Comparison of ENCODE assay signal across 12 mouse cellular contexts in the genomic region with DNA sequence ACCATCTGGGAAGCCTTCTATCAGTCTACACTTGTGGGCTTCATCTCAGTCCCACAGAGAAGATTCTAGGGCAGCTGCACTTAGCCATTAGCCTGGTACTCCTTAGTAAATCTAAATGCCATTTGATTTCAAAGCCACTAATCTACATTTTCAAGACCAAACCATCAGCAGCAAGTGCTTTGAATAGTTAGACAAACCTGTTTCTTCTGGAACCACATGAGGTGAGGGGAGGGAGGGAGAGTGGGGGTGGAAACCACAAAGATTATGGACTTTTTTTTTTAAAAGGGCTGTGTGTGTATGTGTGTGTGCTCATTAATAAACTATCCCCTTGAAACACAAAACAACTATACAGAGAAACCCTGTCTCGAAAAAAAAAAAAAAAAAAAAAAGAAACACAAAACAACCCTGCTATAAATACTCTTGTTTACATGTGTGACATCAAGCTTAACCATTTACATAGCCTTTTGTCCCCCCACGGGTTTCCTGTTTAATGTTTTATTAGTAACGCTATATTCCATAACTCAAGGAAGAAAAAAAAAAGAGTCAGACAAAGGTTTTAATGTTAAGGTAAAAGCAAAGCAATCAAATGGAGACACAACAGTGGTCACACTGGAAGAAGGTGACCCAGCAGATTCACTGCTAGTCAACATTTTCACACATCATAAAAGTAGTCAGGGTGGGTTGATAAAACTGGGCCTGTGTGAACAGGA. TPM values are rescaled to one million over a fixed set of nuclear protein-coding genes. Genes with fewer than 3 reads are reported as not detected.
DNase-seq lines count a peak whose midpoint lies in the region; ATAC-seq lines count a peak whose summit lies in the region.
"Had no signal": no experiment of that assay in that cellular context is flagged by ENCODE, and none has a peak within 500 bp of the region (broad histone marks: within the 10 kb centered on the region; RNA-seq: fewer than 3 reads in every experiment).

No protein-coding gene starts in this region.

- DNase-seq in embryonic facial prominence, embryonic 10.5 days (ENCODE audit: low spot score): no peak
- DNase-seq in lung, postnatal 36 days: no peak
- peak; percentile 84 for DNase-seq in induced T-regulatory cell, adult 2 months (ENCODE audit: low read depth)
- DNase-seq in midbrain, embryonic 10.5 days (ENCODE audit: low spot score): no peak
- no peak for DNase-seq in urinary bladder, postnatal 4 days (ENCODE audit: low spot score in 2 of 2)
- DNase-seq: embryo, embryonic 11 days; layer of hippocampus, postnatal 36 days had no signal

- peaks cover 27% of the 10 kb centered on the region for H3K36me3 ChIP-seq in embryonic facial prominence, embryonic 13.5 days
- peaks cover 32% of the 10 kb centered on the region for H3K36me3 ChIP-seq in embryonic facial prominence, embryonic 10.5 days (replicated peaks)
- H3K36me3 ChIP-seq in lung, embryonic 16.5 days (ENCODE audit: control insufficient read depth, insufficient read depth, low read length): peaks cover 17% of the 10 kb centered on the region
- H3K36me3 ChIP-seq in stomach, embryonic 15.5 days: peaks cover 17% of the 10 kb centered on the region; the same call in 1 of the 2 replicates
- peaks cover 21% of the 10 kb centered on the region for H3K36me3 ChIP-seq in midbrain, embryonic 10.5 days

- H3K9ac ChIP-seq in embryonic facial prominence, embryonic 13.5 days: no peak overlapping the region
- H3K9ac ChIP-seq in lung, embryonic 16.5 days (ENCODE audit: low read length): no peak overlapping the region
- no peak overlapping the region for H3K9ac ChIP-seq in stomach, embryonic 15.5 days
- H3K9ac ChIP-seq: heart, embryonic 15.5 days; neural tube, embryonic 12.5 days had no signal

- ATAC-seq in embryonic facial prominence, embryonic 13.5 days (ENCODE audit: insufficient number of reproducible peaks, insufficient read depth, low FRiP score, low TSS enrichment, low read depth): no peak
- 0 out of 2 replicates have a peak, but pooled peaks have one; percentile 8 for ATAC-seq in lung, embryonic 16.5 days (ENCODE audit: low read depth)
- no peak for ATAC-seq in stomach, embryonic 15.5 days (ENCODE audit: insufficient read depth, low FRiP score, low read depth)

- H3K4me1 ChIP-seq in embryonic facial prominence, embryonic 13.5 days: peaks cover 19% of the 10 kb centered on the region
- peaks cover 6% of the 10 kb centered on the region; the same call in 1 of the 2 replicates for H3K4me1 ChIP-seq in embryonic facial prominence, embryonic 10.5 days
- peaks cover 30% of the 10 kb centered on the region for H3K4me1 ChIP-seq in lung, embryonic 16.5 days (replicated peaks; ENCODE audit: control insufficient read depth, insufficient read depth, low read length)
- H3K4me1 ChIP-seq in stomach, embryonic 15.5 days: peaks cover 11% of the 10 kb centered on the region; the same call in 1 of the 2 replicates
- H3K4me1 ChIP-seq in midbrain, embryonic 10.5 days: peaks cover 5% of the 10 kb centered on the region; the same call in 1 of the 2 replicates
- H3K4me1 ChIP-seq: heart, embryonic 15.5 days; neural tube, embryonic 12.5 days had no signal

- no peak overlapping the region for H3K4me3 ChIP-seq in embryonic facial prominence, embryonic 13.5 days
- H3K4me3 ChIP-seq in embryonic facial prominence, embryonic 10.5 days: no peak overlapping the region
- no peak overlapping the region for H3K4me3 ChIP-seq in lung, embryonic 16.5 days (ENCODE audit: low read length)
- no peak overlapping the region for H3K4me3 ChIP-seq in stomach, embryonic 15.5 days (replicated peaks)
- no peak overlapping the region for H3K4me3 ChIP-seq in midbrain, embryonic 10.5 days
- H3K4me3 ChIP-seq: heart, embryonic 15.5 days; neural tube, embryonic 12.5 days had no signal

- no peaks in the 10 kb centered on the region for H3K27me3 ChIP-seq in embryonic facial prominence, embryonic 13.5 days
- H3K27me3 ChIP-seq in embryonic facial prominence, embryonic 10.5 days (replicated peaks; ENCODE audit: low read depth, poor library complexity, severe bottlenecking): no peaks in the 10 kb centered on the region
- no peaks in the 10 kb centered on the region for H3K27me3 ChIP-seq in lung, embryonic 16.5 days (ENCODE audit: control insufficient read depth, insufficient read depth, low read depth, low read length)
- no peaks in the 10 kb centered on the region for H3K27me3 ChIP-seq in stomach, embryonic 15.5 days (replicated peaks)
- H3K27me3 ChIP-seq in midbrain, embryonic 10.5 days (ENCODE audit: low read depth, poor library complexity, severe bottlenecking): no peaks in the 10 kb centered on the region
- H3K27me3 ChIP-seq: heart, embryonic 15.5 days; neural tube, embryonic 12.5 days had no signal

- H3K27ac ChIP-seq in embryonic facial prominence, embryonic 13.5 days: 0 out of 2 replicates have a peak overlapping the region, but pooled peaks have one; percentile 51
- no peak overlapping the region for H3K27ac ChIP-seq in embryonic facial prominence, embryonic 10.5 days (replicated peaks)
- peak overlapping the region; percentile 64 for H3K27ac ChIP-seq in lung, embryonic 16.5 days (ENCODE audit: low read length)
- H3K27ac ChIP-seq in stomach, embryonic 15.5 days: peak overlapping the region; percentile 40; the same call in 1 of the 2 replicates
- no peak overlapping the region for H3K27ac ChIP-seq in midbrain, embryonic 10.5 days (replicated peaks)
- H3K27ac ChIP-seq: neural tube, embryonic 12.5 days had no signal

- no peak overlapping the region for H3K4me2 ChIP-seq in embryonic facial prominence, embryonic 13.5 days
- no peak overlapping the region for H3K4me2 ChIP-seq in lung, embryonic 16.5 days (ENCODE audit: low read depth, low read length)
- no peak overlapping the region for H3K4me2 ChIP-seq in stomach, embryonic 15.5 days
- H3K4me2 ChIP-seq: heart, embryonic 15.5 days; neural tube, embryonic 12.5 days had no signal

- WGBS in embryonic facial prominence, embryonic 13.5 days: 63% methylated on average over 3 of the region's 3 CpGs
- WGBS in embryonic facial prominence, embryonic 10.5 days: 79% methylated on average over 3 of the region's 3 CpGs
- 26% methylated on average over 3 of the region's 3 CpGs for WGBS in lung, embryonic 16.5 days
- WGBS in stomach, embryonic 15.5 days: 48% methylated on average over 3 of the region's 3 CpGs
- WGBS in midbrain, embryonic 10.5 days: 84% methylated on average over 3 of the region's 3 CpGs

- H3K9me3 ChIP-seq in embryonic facial prominence, embryonic 13.5 days: no peaks in the 10 kb centered on the region
- no peaks in the 10 kb centered on the region for H3K9me3 ChIP-seq in embryonic facial prominence, embryonic 10.5 days
- no peaks in the 10 kb centered on the region for H3K9me3 ChIP-seq in lung, embryonic 16.5 days (ENCODE audit: control insufficient read depth, low read length)
- no peaks in the 10 kb centered on the region for H3K9me3 ChIP-seq in stomach, embryonic 15.5 days
- no peaks in the 10 kb centered on the region for H3K9me3 ChIP-seq in midbrain, embryonic 10.5 days (replicated peaks)
- H3K9me3 ChIP-seq: heart, embryonic 15.5 days; neural tube, embryonic 12.5 days had no signal

RNA-seq across cellular contexts. Expression of gene Arid5b, which starts 38.3 kb away (rescaled TPM):
- polyA plus RNA-seq in embryonic facial prominence, embryonic 13.5 days (2015; fragmentation: Nextera tagmentation; extraction: Ambion mirVana): 63.7 and 64.8 TPM in 2 replicates
- 13.9 and 19.7 TPM in 2 replicates for polyA plus RNA-seq in embryonic facial prominence, embryonic 10.5 days (2016; fragmentation: Nextera tagmentation; extraction: Ambion mirVana)
- polyA plus RNA-seq in lung, embryonic 16.5 days (2015; fragmentation: Nextera tagmentation; extraction: Ambion mirVana): 41.8 and 42.7 TPM in 2 replicates
- 32.3 and 33.1 TPM in 2 replicates for polyA plus RNA-seq in stomach, embryonic 15.5 days (2015; fragmentation: Nextera tagmentation; extraction: Ambion mirVana)
- polyA plus RNA-seq in midbrain, embryonic 10.5 days (2016; fragmentation: Nextera tagmentation; extraction: Ambion mirVana): 7.8 and 10.6 TPM in 2 replicates

Comparison
In these comparisons a context has a peak if more than half of its experiments do, and no peak if none do; other contexts are left out.
1. H3K27ac ChIP-seq: peak in embryonic facial prominence, embryonic 13.5 days (single experiment), lung, embryonic 16.5 days (single experiment) and stomach, embryonic 15.5 days (single experiment); none in embryonic facial prominence, embryonic 10.5 days (single experiment) and midbrain, embryonic 10.5 days (single experiment).